Comparison of ENCODE assay signal across 8 mouse cellular contexts in the genomic region with DNA sequence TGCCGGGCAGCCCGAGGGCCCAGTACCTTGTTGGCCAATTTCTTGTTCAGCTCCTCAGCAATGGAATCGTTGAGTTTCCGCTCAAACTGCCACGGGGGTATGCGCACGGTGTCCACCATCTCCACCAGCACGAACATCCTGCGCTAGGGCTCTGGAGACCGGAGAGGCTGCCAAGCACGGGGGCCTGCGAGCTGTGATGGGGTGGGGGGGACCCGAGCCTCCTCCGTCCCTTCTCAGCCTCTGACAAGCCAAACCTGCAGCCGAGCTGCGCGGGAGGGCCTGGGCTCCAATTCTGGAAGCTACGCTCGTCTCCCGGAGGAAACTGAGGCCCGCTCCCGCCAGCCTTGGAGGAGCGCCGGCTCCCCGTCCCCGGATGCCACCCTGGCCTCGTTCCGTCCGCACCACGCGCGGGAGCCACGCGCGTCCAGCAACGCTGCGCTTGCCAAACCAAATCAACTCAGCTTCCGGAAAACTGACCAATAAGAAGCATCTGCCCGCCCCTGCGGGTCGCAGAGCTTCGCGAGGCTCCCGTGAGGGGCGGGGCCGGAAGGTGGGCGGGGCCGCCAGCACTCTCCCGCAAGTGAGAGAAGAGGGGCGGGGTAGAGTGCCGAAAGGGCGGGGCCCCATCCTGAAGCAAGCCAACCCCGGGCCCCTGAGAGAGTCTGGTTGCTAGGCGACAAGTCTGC. TPM values are rescaled to one million over a fixed set of nuclear protein-coding genes. Genes with fewer than 3 reads are reported as not detected.
A peak's percentile ranks its signal among the peaks of the same experiment; 100 is the strongest.
DNase-seq lines count a peak whose midpoint lies in the region; ATAC-seq lines count a peak whose summit lies in the region.

A gene (minus strand): TSS at position 481 of the 686 bp plus-strand sequence.

- peak; percentile 99 for DNase-seq in adipocyte (ENCODE audit: low spot score)
- peak; percentile 94 for DNase-seq in embryo, embryonic 10 days (ENCODE audit: low spot score)
- peak; percentile 96 for DNase-seq in gastrocnemius, postnatal 10 days
- peak; percentile 98 for DNase-seq in induced T-regulatory cell, adult 2 months (ENCODE audit: low read depth)
- peak; percentile 89 to 95 for DNase-seq in left cerebral cortex, adult 9 months (ENCODE audit: low spot score in 2 of 2)
- DNase-seq in right cerebral cortex, postnatal 14 days = peak; percentile 96
- peak; percentile 81 to 92 for DNase-seq in urinary bladder, postnatal 36 days (ENCODE audit: low spot score in 2 of 2)

- ATAC-seq in megakaryocyte progenitor cell, adult 5-6 weeks (replicated peaks; ENCODE audit: poor library complexity) = peak; percentile 89

RNA-seq across cellular contexts. Expression of the gene that starts here (rescaled TPM):
- 10 to 100 TPM in 1 of 2 experiments, 1 to 10 TPM in 1; 8.2 to 12.1 TPM for total RNA-seq in gastrocnemius, postnatal 10 days (2021)
- 14.0 and 17.1 TPM in 2 replicates for total RNA-seq in megakaryocyte progenitor cell, adult 5-6 weeks (2015)
- total RNA-seq in megakaryocyte progenitor cell, adult 5-6 weeks (2017) = 37.6 and 37.7 TPM in 2 replicates

Comparison
In these comparisons a context has a peak if more than half of its experiments do, and no peak if none do; other contexts are left out.
1. Peak in every context shown above with its lines: DNase-seq and ATAC-seq.